Mouse (Mus musculus) adrenal gland, adult 10 weeks (tissue): Measurements from ENCODE around the gene Grasp. TPM values are rescaled to one million over a fixed set of nuclear protein-coding genes. Genes with fewer than 3 reads are reported as not detected.

Experiments
- polyA plus RNA-seq: library from polyadenylated mRNA; stranded (reverse); fragments of 350-450 nt; fragmentation: Illumina TruSeq; extraction: RNeasy Lipid Tissue Mini Kit (QIAGEN cat#74804); gene quantifications from one replicate; pipeline ENCODE4 v1.2.3, GENCODE M21; 2014; ENCODE audit warnings: low read depth, low replicate concordance

Gene Grasp
- 0.35 TPM for polyA plus RNA-seq

GRCm38 (mm10) chr15:101224006-101224906 is at the start of gene Grasp:
TSS of gene Grasp (plus strand) at chr15:101224188.

GRCm38 (mm10) chr15:101253886-101254795 is 30.2 kb downstream of the Grasp start, which contains the start of gene Nr4a1:
TSS of gene Nr4a1 (plus strand) at chr15:101254269.

Other genes with a start within 250 kb of the Grasp start
- gene Gm47841, start 176.8 kb upstream of the Grasp start, polyA plus RNA-seq, result not detected
- gene Fignl2, start 145.6 kb upstream of the Grasp start, polyA plus RNA-seq, result 0.82 TPM
- not detected for gene Ankrd33, start 108.4 kb upstream of the Grasp start, polyA plus RNA-seq
- gene Acvrl1, start 95.7 kb upstream of the Grasp start, polyA plus RNA-seq, result 1.0 TPM
- 4.5 TPM for gene Acvr1b, start 50.1 kb upstream of the Grasp start, polyA plus RNA-seq
- gene Nr4a1, start 30.1 kb downstream of the Grasp start, polyA plus RNA-seq, result 48.2 TPM
- not detected for gene Atg101, start 60.1 kb downstream of the Grasp start, polyA plus RNA-seq
- gene 6030408B16Rik, start 69.0 kb downstream of the Grasp start, polyA plus RNA-seq, result not detected
- gene Krt80, start 146.0 kb downstream of the Grasp start, polyA plus RNA-seq, result 0.17 TPM
- gene Krt7, start 186.9 kb downstream of the Grasp start, polyA plus RNA-seq, result not detected
- gene Krt87, start 214.6 kb downstream of the Grasp start, polyA plus RNA-seq, result not detected
- gene Krt88, start 223.6 kb downstream of the Grasp start, polyA plus RNA-seq, result not detected
- gene Krt81, start 239.6 kb downstream of the Grasp start, polyA plus RNA-seq, result not detected
- gene Krt86, start 249.3 kb downstream of the Grasp start, polyA plus RNA-seq, result not detected